Mouse (Mus musculus) kidney, postnatal 0 days (tissue): ENCODE results near the gene Tradd. TPM values are rescaled to one million over a fixed set of nuclear protein-coding genes. Genes with fewer than 3 reads are reported as not detected.

Source experiments
- ATAC-seq: fragments of 200-750 bp; cut with Nextera tagmentation; replicated peaks from 2 replicates; pipeline ENCODE4 v1.8.0; 2017; ENCODE audit warnings: low read depth, moderate number of reproducible peaks, moderate TSS enrichment, moderate library complexity; ENCODE audit not compliant: low FRiP score
- DNase-seq: peaks from one replicate; pipeline ENCODE4 v3.0.0-alpha.2; 2016; ENCODE audit warnings: low spot score
- H3K27ac ChIP-seq: fragments of 300-500 bp; sonication (generic); 2 replicates; pipeline ENCODE4 v1.5.1; 2014; ENCODE audit warnings: mild to moderate bottlenecking
- H3K27me3 ChIP-seq: fragments of 300-500 bp; sonication (generic); 2 replicates; pipeline ENCODE4 v1.6.1; 2014; ENCODE audit warnings: low read length, mixed read lengths; ENCODE audit not compliant: insufficient read depth
- H3K36me3 ChIP-seq: fragments of 300-500 bp; sonication (generic); 2 replicates; pipeline ENCODE4 v1.6.1; 2014; ENCODE audit warnings: low read length, mixed read lengths; ENCODE audit not compliant: insufficient read depth
- H3K4me1 ChIP-seq: fragments of 300-500 bp; sonication (generic); replicated peaks from 2 replicates; pipeline ENCODE4 v1.6.1; 2014; ENCODE audit warnings: antibody characterized with exemption, low read length, mixed read lengths; ENCODE audit not compliant: insufficient read depth
- H3K4me2 ChIP-seq: fragments of 300-500 bp; sonication (generic); 2 replicates; pipeline ENCODE4 v1.6.1; 2014; ENCODE audit warnings: mild to moderate bottlenecking, low read length, moderate library complexity, mixed read lengths
- H3K4me3 ChIP-seq: fragments of 300-500 bp; sonication (generic); replicated peaks from 2 replicates; pipeline ENCODE4 v1.5.1; 2014; ENCODE audit warnings: low read depth, low read length
- H3K9ac ChIP-seq: fragments of 300-500 bp; sonication (generic); 2 replicates; pipeline ENCODE4 v1.6.1; 2014; ENCODE audit warnings: low read depth, low read length
- H3K9me3 ChIP-seq: fragments of 300-500 bp; sonication (generic); replicated peaks from 2 replicates; pipeline ENCODE4 v1.6.1; 2016; ENCODE audit warnings: low read length, inconsistent platforms, mixed read lengths
- CTCF ChIP-seq: IDR thresholded peaks from 2 replicates; pipeline ENCODE4 v1.5.1; 2016; ENCODE audit warnings: antibody characterized with exemption, low read depth, mild to moderate bottlenecking, moderate library complexity
- WGBS: fragments of 180-500 bp; shearing (Covaris S2); extraction: QIAGEN DNeasy Blood & Tissue Kit; methylation state at CpG from one replicate; pipeline ENCODE4 v1.1.7; 2014; 5-methylcytosine and 5-hydroxymethylcytosine counted together
- polyA plus RNA-seq: library from polyadenylated mRNA; unstranded; fragments of >200 nt; fragmentation: Nextera tagmentation; extraction: Ambion mirVana; gene quantifications from 2 replicates; pipeline ENCODE4 v1.2.1, GENCODE M21; 2015

The Tradd gene
- polyA plus RNA-seq, 1 experiment from 2014 or later, result 21.8 TPM

GRCm38 (mm10) chr8:105304325-105305210 is 40.2 kb upstream of the Tradd start:
- ATAC-seq (no peak), DNase-seq (no peak)
- no peak overlapping the region for H3K4me3 ChIP-seq
- H3K27me3 ChIP-seq, result no peaks in the 10 kb centered on the region
- no peaks in the 10 kb centered on the region for H3K9me3 ChIP-seq
- peaks cover 12% of the 10 kb centered on the region; the same call in 1 of the 2 replicates for H3K4me1 ChIP-seq
- no peak overlapping the region for H3K9ac ChIP-seq
- WGBS, result 59% methylated on average over 9 of the region's 9 CpGs
- no peak overlapping the region for H3K4me2 ChIP-seq
- H3K36me3 ChIP-seq, result peaks cover 42% of the 10 kb centered on the region
- TF ChIP-seq CTCF, result no peak
- H3K27ac ChIP-seq, result peak overlapping the region; percentile 38; the same call in 1 of the 2 replicates

GRCm38 (mm10) chr8:105303874-105304273 is 39.5 kb upstream of the Tradd start:
- no peak for DNase-seq
- Histone ChIP-seq H3K4me1 (peaks cover 15% of the 10 kb centered on the region; the same call in 1 of the 2 replicates), H3K9me3 (no peaks in the 10 kb centered on the region), H3K27me3 (no peaks in the 10 kb centered on the region), H3K4me2 (no peak overlapping the region), H3K36me3 (peaks cover 40% of the 10 kb centered on the region), H3K27ac (no peak overlapping the region), H3K4me3 (no peak overlapping the region), H3K9ac (no peak overlapping the region)
- TF ChIP-seq CTCF, result no peak
- 67% methylated on average over 9 of the region's 9 CpGs for WGBS
- no peak for ATAC-seq

- H3K4me1 ChIP-seq, result peaks cover 19% of the 10 kb centered on the region; the same call in 1 of the 2 replicates
- H3K27me3 ChIP-seq, result no peaks in the 10 kb centered on the region
- no peak overlapping the region for H3K4me3 ChIP-seq
- TF ChIP-seq CTCF, result no peak
- H3K9ac ChIP-seq, result no peak overlapping the region
- WGBS, result 80% methylated on average over 8 of the region's 8 CpGs
- H3K4me2 ChIP-seq, result no peak overlapping the region
- no peak overlapping the region for H3K27ac ChIP-seq
- ATAC-seq (no peak), DNase-seq (no peak)
- H3K9me3 ChIP-seq, result no peaks in the 10 kb centered on the region
- peaks cover 39% of the 10 kb centered on the region for H3K36me3 ChIP-seq
These were observed 39.0 kb upstream of the Tradd start for GRCm38 (mm10) chr8:105303396-105303795.

- Histone ChIP-seq H3K9ac (no peak overlapping the region), H3K27me3 (no peaks in the 10 kb centered on the region), H3K27ac (no peak overlapping the region), H3K9me3 (no peaks in the 10 kb centered on the region), H3K4me2 (no peak overlapping the region), H3K4me3 (no peak overlapping the region), H3K4me1 (peaks cover 11% of the 10 kb centered on the region), H3K36me3 (peaks cover 39% of the 10 kb centered on the region)
- no peak for DNase-seq
- TF ChIP-seq CTCF, result no peak
- no peak for ATAC-seq
- 95% methylated on average over 8 of the region's 8 CpGs for WGBS
These were observed 35.6 kb upstream of the Tradd start for GRCm38 (mm10) chr8:105299962-105300361.

- no peak for ATAC-seq
- Histone ChIP-seq H3K9ac (peak overlapping the region; percentile 95), H3K27ac (peak overlapping the region; percentile 79), H3K27me3 (no peaks in the 10 kb centered on the region), H3K4me3 (peak overlapping the region; percentile 95), H3K36me3 (peaks cover 33% of the 10 kb centered on the region), H3K4me1 (peaks cover 11% of the 10 kb centered on the region), H3K9me3 (no peaks in the 10 kb centered on the region), H3K4me2 (peak overlapping the region; percentile 88)
- no peak for TF ChIP-seq CTCF
- WGBS, result 62% methylated on average over 18 of the region's 18 CpGs
- no peak for DNase-seq
These were observed 34.2 kb upstream of the Tradd start for GRCm38 (mm10) chr8:105298351-105299252.
